Mouse (Mus musculus) stomach, postnatal 0 days (tissue): ENCODE data around the gene Wnt6.

Experiments
- CTCF ChIP-seq: IDR thresholded peaks from 2 replicates; pipeline ENCODE4 v1.5.1; 2016; ENCODE audit warnings: antibody characterized with exemption, low read depth, mild to moderate bottlenecking, moderate library complexity
- EP300 ChIP-seq: optimal IDR thresholded peaks from 2 replicates; pipeline ENCODE3; 2016; ENCODE audit warnings: antibody characterized with exemption

DNA sequence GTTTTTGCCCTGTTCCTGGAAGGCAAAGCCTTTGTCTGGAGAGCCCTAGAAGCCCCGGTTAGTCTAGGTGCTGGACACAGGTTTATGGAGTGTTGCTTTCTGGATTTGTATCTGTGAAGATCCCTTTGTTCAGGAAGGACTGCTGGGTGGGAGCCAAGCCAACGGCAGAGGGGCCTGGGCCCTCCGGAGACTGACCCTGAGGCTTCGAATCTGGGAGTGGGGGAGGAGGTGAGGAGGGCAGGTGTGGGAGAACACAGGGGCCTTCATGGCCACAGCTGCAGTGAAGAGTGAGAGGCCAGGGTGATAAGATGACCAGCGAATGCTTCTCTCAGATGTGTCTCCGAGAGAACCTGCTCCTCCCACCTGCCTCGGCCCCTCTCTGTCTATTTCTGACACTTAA is 2.4 kb downstream of the Wnt6 start:
- TF ChIP-seq CTCF (no peak), EP300 (no peak)
